Mouse (Mus musculus) ES-E14 (cell line): Measurements from ENCODE around the gene Plpp7. TPM values are rescaled to one million over a fixed set of nuclear protein-coding genes. Genes with fewer than 3 reads are reported as not detected.
A peak's percentile ranks its signal among the peaks of the same experiment; 100 is the strongest.

Experiments used
- DNase-seq: peaks from one replicate; pipeline ENCODE4 v3.0.0-alpha.2; 2013; ENCODE audit warnings: low read depth, low spot score
- H3K27ac ChIP-seq: 2 replicates; pipeline ENCODE4 v1.5.1; 2012; ENCODE audit warnings: low read depth, mild to moderate bottlenecking, low read length, moderate library complexity, mixed read lengths; ENCODE audit not compliant: poor library complexity, insufficient read depth, severe bottlenecking
- H3K36me3 ChIP-seq: 2 replicates; pipeline ENCODE4 v1.6.1; 2012; ENCODE audit warnings: mild to moderate bottlenecking, low read length, moderate library complexity, mixed read lengths; ENCODE audit not compliant: control insufficient read depth, poor library complexity, insufficient read depth, severe bottlenecking
- H3K4me1 ChIP-seq, 2 experiments: fragments of 150-350 bp in 1 of 2; sonication (generic) in 1 of 2; 2 replicates each; pipeline ENCODE4 v1.6.1; 2012; ENCODE audit warnings: low read length in 2 of 2, mild to moderate bottlenecking in 1 of 2, mixed read lengths in 1 of 2; ENCODE audit not compliant: control insufficient read depth in 2 of 2, insufficient read depth in 2 of 2, poor library complexity in 1 of 2
- H3K4me3 ChIP-seq, 2 experiments: fragments of 150-350 bp in 1 of 2; sonication (generic) in 1 of 2; 2 replicates each; pipeline ENCODE4 v1.5.1; 2012; ENCODE audit warnings: low read length in 2 of 2, low read depth in 1 of 2, mild to moderate bottlenecking in 1 of 2, mixed read lengths in 1 of 2; ENCODE audit not compliant: insufficient read depth in 1 of 2, poor library complexity in 1 of 2, severe bottlenecking in 1 of 2
- H3K9ac ChIP-seq: 2 replicates; pipeline ENCODE4 v1.6.1; 2012; ENCODE audit warnings: low read depth, mild to moderate bottlenecking, low read length, mixed read lengths; ENCODE audit not compliant: poor library complexity, insufficient read depth, severe bottlenecking
- H3K9me3 ChIP-seq: fragments of 150-350 bp; sonication (generic); 2 replicates; pipeline ENCODE4 v1.6.1; 2012; ENCODE audit warnings: low read depth, mild to moderate bottlenecking, low read length; ENCODE audit not compliant: control insufficient read depth, insufficient read depth
- CHD2 ChIP-seq: IDR thresholded peaks from 2 replicates; pipeline ENCODE4 v1.6.1; 2014; ENCODE audit warnings: mild to moderate bottlenecking, low read depth, low read length, inconsistent platforms
- HCFC1 ChIP-seq: IDR thresholded peaks from 2 replicates; pipeline ENCODE4 v1.6.1; 2012; ENCODE audit warnings: low read length, inconsistent platforms, borderline replicate concordance; ENCODE audit not compliant: insufficient read depth
- MAFK ChIP-seq: IDR thresholded peaks from 2 replicates; pipeline ENCODE4 v1.6.1; 2014; ENCODE audit warnings: mild to moderate bottlenecking, low read depth, low read length, inconsistent platforms; ENCODE audit not compliant: insufficient read depth
- ZC3H11A ChIP-seq: IDR thresholded peaks from 2 replicates; pipeline ENCODE4 v1.6.1; 2012; ENCODE audit warnings: low read depth, mild to moderate bottlenecking, inconsistent platforms, low read length, borderline replicate concordance
- ZNF384 ChIP-seq: IDR thresholded peaks from 2 replicates; pipeline ENCODE4 v1.6.1; 2012; ENCODE audit warnings: low read depth, low read length, inconsistent platforms
- in situ Hi-C, 2 experiments: fragments of 600-800 bp; cut with MboI; formaldehyde crosslinking; loops; one replicate each; pipeline ENCODE4 v1.15.1; 2025; ENCODE audit warnings: low sequenced_read_pairs in 2 of 2, inconsistent platforms in 1 of 2; ENCODE audit not compliant: unreplicated experiment in 2 of 2
- total RNA-seq: library from RNA; depleted of rRNA; stranded (reverse); fragments of 300-350 nt; gene quantifications from 2 replicates; pipeline ENCODE4 v1.2.3, GENCODE M21; 2012

Plpp7 gene
- total RNA-seq, 1 experiment = 1.4 TPM

DNA sequence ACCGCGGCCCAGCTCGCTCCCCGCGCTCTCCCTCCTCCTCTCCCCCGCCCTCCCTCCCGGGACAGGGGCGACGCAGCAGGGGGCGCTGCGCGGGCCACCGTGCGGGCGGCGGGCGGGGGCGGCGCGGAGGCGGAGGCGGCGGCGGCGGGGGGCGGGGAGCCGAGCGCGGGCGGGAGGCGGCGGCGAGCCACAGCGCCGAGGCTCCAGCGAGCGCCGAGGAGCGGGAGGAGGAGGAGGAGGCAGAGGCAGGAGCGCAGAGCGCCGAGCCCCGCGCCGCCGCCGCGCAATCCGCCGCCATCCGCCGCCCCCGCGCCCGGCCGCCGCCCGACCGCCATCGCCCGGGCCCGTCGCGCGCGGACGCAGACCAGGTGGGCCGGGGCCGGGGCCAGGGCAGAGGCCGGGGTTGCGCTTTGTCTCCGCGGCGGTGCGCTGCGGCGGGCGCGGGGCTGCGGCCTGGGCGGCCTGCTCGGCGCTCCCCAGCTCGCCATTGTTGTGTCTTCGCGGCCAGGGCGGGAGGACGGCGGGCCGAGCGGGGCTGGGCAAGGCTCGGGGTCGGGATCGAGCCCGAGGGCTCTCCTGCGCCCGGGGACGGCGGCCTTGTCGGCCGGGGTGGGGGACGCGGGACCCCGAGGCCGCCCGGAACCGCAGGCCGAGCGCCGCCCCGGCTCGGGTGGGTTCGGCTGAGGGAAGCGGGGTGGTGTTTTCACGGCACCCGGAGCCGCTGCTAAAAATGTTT, 55.8 kb downstream of the Plpp7 start, which contains the start of gene Prrc2b:
Gene Prrc2b, plus strand, starts transcription at position 159 of the 736 bp plus-strand sequence.
- DNase-seq = no peak
- in situ Hi-C loops = no loop called here
- Histone ChIP-seq H3K27ac (peak within 1 kb of the TSS; percentile 73), H3K4me1 (peaks cover 5 to 35% of the 10 kb centered on the region in 2 experiments), H3K9me3 (no peaks in the 10 kb centered on the region), H3K4me3 (peak within 1 kb of the TSS; percentile 68 to 93), H3K9ac (peak within 1 kb of the TSS; percentile 94), H3K36me3 (no peaks in the 10 kb centered on the region)
- TF ChIP-seq ZNF384 = no peak
- no peak for TF ChIP-seq MAFK
- no peak for TF ChIP-seq HCFC1
- no peak for TF ChIP-seq ZC3H11A
- TF ChIP-seq CHD2 = no peak

DNA sequence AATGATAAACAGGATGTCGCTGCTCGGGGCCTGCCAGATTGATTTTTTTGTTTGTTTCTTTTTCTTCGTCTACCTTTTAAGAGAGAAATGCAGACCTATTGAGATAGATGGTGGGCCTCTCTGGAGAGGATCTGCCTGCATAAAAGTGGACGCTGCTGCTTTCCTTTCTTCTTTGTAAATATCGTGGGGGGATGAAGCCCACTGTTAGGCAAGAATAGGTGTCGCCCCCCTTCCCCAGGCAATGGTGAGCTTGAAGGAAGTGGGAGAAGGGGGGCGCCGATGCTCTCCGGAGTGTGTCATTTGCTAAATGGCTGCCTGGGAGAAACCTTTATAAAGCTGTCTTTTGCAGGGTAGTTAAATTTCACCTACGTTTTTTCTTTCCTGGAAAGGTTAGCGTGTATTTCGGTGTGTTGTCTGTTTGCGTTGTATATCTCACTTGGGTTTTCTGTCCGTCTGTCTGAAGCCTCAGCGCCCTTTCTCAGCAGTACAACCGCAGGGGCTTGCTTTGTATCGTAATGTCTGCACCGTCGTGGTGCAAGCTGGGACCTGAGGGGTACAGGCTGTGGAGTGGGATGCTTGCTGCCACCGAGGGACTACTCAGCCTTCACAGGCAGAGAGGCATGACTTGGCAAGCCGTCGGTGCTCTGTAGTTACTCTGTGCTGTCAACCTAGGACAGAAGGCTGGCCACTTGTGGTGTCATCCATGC, 56.5 kb downstream of the Plpp7 start:
- Histone ChIP-seq H3K4me1 (peaks cover 6 to 33% of the 10 kb centered on the region in 2 experiments), H3K9me3 (no peaks in the 10 kb centered on the region), H3K27ac (peak overlapping the region; percentile 73), H3K9ac (peak overlapping the region; percentile 94), H3K36me3 (no peaks in the 10 kb centered on the region), H3K4me3 (peak overlapping the region; percentile 68 to 93)
- TF ChIP-seq MAFK (no peak), ZNF384 (no peak), ZC3H11A (no peak), CHD2 (no peak), HCFC1 (no peak)
- no peak for DNase-seq
- in situ Hi-C loops = no loop called here

DNA sequence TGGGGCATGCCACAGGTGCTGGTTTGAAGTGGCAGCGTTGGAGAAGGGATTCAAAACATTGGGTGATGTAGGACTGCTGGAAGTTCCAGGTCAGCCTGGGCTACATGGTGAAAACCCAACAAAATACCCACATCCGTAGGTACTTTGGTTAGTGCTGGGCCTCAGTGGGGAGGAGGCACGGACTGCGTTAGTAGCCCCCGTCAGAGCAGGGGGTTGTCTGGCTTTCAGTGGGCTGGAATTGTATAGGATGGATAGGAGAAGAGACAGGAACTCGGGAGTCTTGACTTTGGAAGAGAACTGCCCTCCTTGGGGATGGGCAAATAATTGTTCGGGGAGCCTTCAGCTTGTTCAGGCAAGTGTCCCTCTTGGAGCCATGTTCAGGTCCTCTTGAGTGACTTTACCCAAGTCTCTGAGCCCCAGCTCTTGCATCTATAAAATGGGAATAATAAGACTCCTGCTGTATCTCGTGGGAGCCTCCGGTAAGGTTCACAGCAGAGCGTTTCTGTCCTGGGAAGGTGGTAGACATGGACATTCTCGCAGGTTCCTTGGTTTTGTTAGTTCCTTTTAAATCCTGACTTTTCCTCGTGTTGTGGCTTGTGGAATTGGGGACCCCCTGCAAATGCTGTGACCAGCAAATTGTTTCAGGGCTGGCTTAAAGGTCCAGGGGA, 57.2 kb downstream of the Plpp7 start:
- in situ Hi-C loops = no loop called here
- no peaks in the 10 kb centered on the region for H3K9me3 ChIP-seq
- H3K4me3 ChIP-seq = peak overlapping the region; percentile 68 to 93
- peaks cover 8 to 34% of the 10 kb centered on the region in 2 experiments for H3K4me1 ChIP-seq
- no peak for DNase-seq
- no peaks in the 10 kb centered on the region for H3K36me3 ChIP-seq
- no peak for TF ChIP-seq CHD2
- TF ChIP-seq ZC3H11A = no peak
- TF ChIP-seq ZNF384 = no peak
- no peak for TF ChIP-seq MAFK
- TF ChIP-seq HCFC1 = no peak
- H3K27ac ChIP-seq = peak overlapping the region; percentile 26; the same call in 1 of the 2 replicates
- peak overlapping the region; percentile 94 for H3K9ac ChIP-seq

DNA sequence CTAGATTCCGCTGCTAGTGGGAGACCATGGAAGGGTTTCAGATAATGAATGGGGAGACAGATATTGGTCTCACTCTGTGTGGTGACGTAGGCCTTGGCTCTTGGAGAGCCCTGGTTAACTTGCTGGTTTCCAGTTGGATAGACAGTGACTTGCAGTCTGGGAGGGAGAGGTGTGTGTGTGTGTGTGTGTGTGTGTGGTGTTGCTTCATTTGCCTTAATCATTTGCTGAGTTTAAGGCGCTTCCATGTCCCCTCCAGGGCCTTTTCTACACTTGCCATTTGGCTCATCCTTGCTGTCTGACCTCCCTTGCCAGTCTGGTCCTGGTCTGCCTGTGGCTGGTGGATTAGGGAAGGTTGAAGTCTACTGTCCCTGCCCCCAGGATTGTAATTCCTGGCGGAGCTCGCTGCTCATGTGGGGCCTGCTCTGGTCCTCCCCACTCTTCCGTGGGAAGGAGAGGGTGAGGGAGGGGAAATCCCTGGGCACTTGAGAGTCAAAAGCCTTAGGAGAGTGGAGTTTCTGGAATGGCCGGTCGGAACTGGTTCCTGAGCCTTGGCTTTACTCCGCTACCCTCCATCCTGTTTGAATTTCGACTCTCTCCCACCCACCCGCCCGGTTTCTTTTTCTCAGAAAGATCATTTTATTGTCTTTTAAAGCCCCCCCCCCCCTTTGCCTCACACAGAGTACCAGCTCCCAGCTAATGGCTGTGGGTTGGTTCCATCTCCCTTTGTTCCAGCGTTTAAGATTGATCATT, 57.9 kb downstream of the Plpp7 start:
- Histone ChIP-seq H3K9ac (peak overlapping the region; percentile 60), H3K36me3 (no peaks in the 10 kb centered on the region), H3K27ac (peak overlapping the region; percentile 66), H3K4me3 (peak overlapping the region; percentile 68 to 93), H3K9me3 (no peaks in the 10 kb centered on the region), H3K4me1 (peaks cover 11 to 33% of the 10 kb centered on the region in 2 experiments)
- in situ Hi-C loops = no loop called here
- DNase-seq = no peak
- TF ChIP-seq HCFC1 (no peak), CHD2 (no peak), ZNF384 (no peak), MAFK (no peak), ZC3H11A (no peak)
